Mouse (Mus musculus): ENCODE measurements around the gene Actc1. TPM values are rescaled to one million over a fixed set of nuclear protein-coding genes. Genes with fewer than 3 reads are reported as not detected.

The Actc1 gene
- total and polyA plus RNA-seq, 3 experiments = not detected

- no peaks in the 10 kb centered on the region for H3K9me3 ChIP-seq (replicated peaks; ENCODE audit: low read length)
- no peak overlapping the region for H3K27ac ChIP-seq (ENCODE audit: insufficient read depth, low read depth)
- H3K4me2 ChIP-seq (ENCODE audit: insufficient read depth, low read depth, poor library complexity, severe bottlenecking) = peak overlapping the region; percentile 77
- no peaks in the 10 kb centered on the region for H3K79me2 ChIP-seq (replicated peaks; ENCODE audit: control insufficient read depth, extremely low read depth, insufficient read depth, poor library complexity, severe bottlenecking)
- H3K4me1 ChIP-seq (ENCODE audit: control insufficient read depth in 1 of 2, insufficient read depth in 2 of 2) = peaks cover 0 to 4% of the 10 kb centered on the region in 2 experiments; a peak in 1 of 4 replicates
- H3K36me3 ChIP-seq (replicated peaks in 1 of 2; ENCODE audit: control insufficient read depth in 1 of 2, insufficient read depth in 1 of 2, low read length in 1 of 2) = no peaks in the 10 kb centered on the region
- peak; percentile 29 for DNase-seq (ENCODE audit: extremely low read depth)
- no peaks in the 10 kb centered on the region for H3K27me3 ChIP-seq (replicated peaks)
- H3K9ac ChIP-seq (ENCODE audit: insufficient read depth, low read depth) = no peak overlapping the region
- TF ChIP-seq USF2 (conservative IDR thresholded peaks at IDR 0.05; ENCODE audit: low read depth, low read length) (peak; percentile 86), TBP (conservative IDR thresholded peaks at IDR 0.05; ENCODE audit: low read depth, low read length) (no peak), USF1 (IDR thresholded peaks at IDR 0.05; ENCODE audit: low read depth, low read length) (peak; percentile 84), ZKSCAN1 (IDR thresholded peaks at IDR 0.05; ENCODE audit: borderline replicate concordance, low read depth, low read length) (no peak), MAZ (IDR thresholded peaks at IDR 0.05; ENCODE audit: low read depth, low read length) (no peak), MAFK (IDR thresholded peaks at IDR 0.05; ENCODE audit: insufficient replicate concordance, low read length) (0 out of 2 replicates have a peak, but pooled peaks have one; percentile 53), ZNF384 (IDR thresholded peaks at IDR 0.05; ENCODE audit: low read depth, low read length) (no peak), BHLHE40 (IDR thresholded peaks at IDR 0.05; ENCODE audit: low read depth, low read length) (peak; percentile 81)
- no peak overlapping the region for H3K4me3 ChIP-seq (replicated peaks in 1 of 3; ENCODE audit: low read depth in 2 of 3, low read length in 2 of 3, poor library complexity in 1 of 3)
- dilution Hi-C loops (cut with MboI; ENCODE audit: extremely low pct_ligation_motif_present, extremely low pct_unique_long_range_greater_than_20kb, low sequenced_read_pairs) = no loop called here
- in situ Hi-C loops (cut with MboI; ENCODE audit: low pct_ligation_motif_present, low pct_unique_long_range_greater_than_20kb, low sequenced_read_pairs) = no loop called here
These were observed 30.0 kb downstream of the Actc1 start for GRCm38 (mm10) chr2:114023383-114023782.

GRCm38 (mm10) chr2:114020210-114020563, 33.2 kb downstream of the Actc1 start:
- H3K79me2 ChIP-seq (replicated peaks; ENCODE audit: control insufficient read depth, extremely low read depth, insufficient read depth, poor library complexity, severe bottlenecking) = no peaks in the 10 kb centered on the region
- no peaks in the 10 kb centered on the region for H3K27me3 ChIP-seq (replicated peaks)
- no peak overlapping the region for H3K27ac ChIP-seq (ENCODE audit: insufficient read depth, low read depth)
- TF ChIP-seq POLR2AphosphoS2 (IDR thresholded peaks at IDR 0.05; ENCODE audit: low read depth, low read length) (no peak), NELFE (IDR thresholded peaks at IDR 0.05; ENCODE audit: low read depth, low read length) (no peak), UBTF (IDR thresholded peaks at IDR 0.05; ENCODE audit: low read depth, low read length) (no peak), POLR2A (IDR thresholded peaks at IDR 0.05; ENCODE audit: low read depth, low read length) (no peak), HCFC1 (IDR thresholded peaks at IDR 0.05; ENCODE audit: low read depth, low read length) (no peak)
- dilution Hi-C loops (cut with MboI; ENCODE audit: extremely low pct_ligation_motif_present, extremely low pct_unique_long_range_greater_than_20kb, low sequenced_read_pairs) (no loop called here), in situ Hi-C loops (cut with MboI; ENCODE audit: low pct_ligation_motif_present, low pct_unique_long_range_greater_than_20kb, low sequenced_read_pairs) (no loop called here)
- no peak overlapping the region for H3K4me2 ChIP-seq (ENCODE audit: insufficient read depth, low read depth, poor library complexity, severe bottlenecking)
- no peaks in the 10 kb centered on the region for H3K36me3 ChIP-seq (replicated peaks in 1 of 2; ENCODE audit: control insufficient read depth in 1 of 2, insufficient read depth in 1 of 2, low read length in 1 of 2)
- no peak overlapping the region for H3K4me3 ChIP-seq (replicated peaks in 1 of 3; ENCODE audit: low read depth in 2 of 3, low read length in 2 of 3, poor library complexity in 1 of 3)
- H3K9ac ChIP-seq (ENCODE audit: insufficient read depth, low read depth) = no peak overlapping the region
- no peaks in the 10 kb centered on the region for H3K9me3 ChIP-seq (replicated peaks; ENCODE audit: low read length)
- no peak for DNase-seq (ENCODE audit: extremely low read depth)
- H3K4me1 ChIP-seq (ENCODE audit: control insufficient read depth in 1 of 2, insufficient read depth in 2 of 2) = peaks cover 0 to 4% of the 10 kb centered on the region in 2 experiments; a peak in 1 of 4 replicates

- Histone ChIP-seq H3K36me3 (replicated peaks in 1 of 2; ENCODE audit: control insufficient read depth in 1 of 2, insufficient read depth in 1 of 2, low read length in 1 of 2) (no peaks in the 10 kb centered on the region), H3K27ac (ENCODE audit: insufficient read depth, low read depth) (no peak overlapping the region), H3K9me3 (replicated peaks; ENCODE audit: low read length) (no peaks in the 10 kb centered on the region), H3K4me2 (ENCODE audit: insufficient read depth, low read depth, poor library complexity, severe bottlenecking) (no peak overlapping the region), H3K4me1 (ENCODE audit: control insufficient read depth in 1 of 2, insufficient read depth in 2 of 2) (peaks cover 0 to 4% of the 10 kb centered on the region in 2 experiments; a peak in 1 of 4 replicates), H3K4me3 (replicated peaks in 1 of 3; ENCODE audit: low read depth in 2 of 3, low read length in 2 of 3, poor library complexity in 1 of 3) (no peak overlapping the region), H3K9ac (ENCODE audit: insufficient read depth, low read depth) (no peak overlapping the region), H3K27me3 (replicated peaks) (no peaks in the 10 kb centered on the region), H3K79me2 (replicated peaks; ENCODE audit: control insufficient read depth, extremely low read depth, insufficient read depth, poor library complexity, severe bottlenecking) (no peaks in the 10 kb centered on the region)
- in situ Hi-C loops (cut with MboI; ENCODE audit: low pct_ligation_motif_present, low pct_unique_long_range_greater_than_20kb, low sequenced_read_pairs) = no loop called here
- no peak for DNase-seq (ENCODE audit: extremely low read depth)
- TF ChIP-seq BHLHE40 (IDR thresholded peaks at IDR 0.05; ENCODE audit: low read depth, low read length) (no peak), NELFE (IDR thresholded peaks at IDR 0.05; ENCODE audit: low read depth, low read length) (no peak)
- dilution Hi-C loops (cut with MboI; ENCODE audit: extremely low pct_ligation_motif_present, extremely low pct_unique_long_range_greater_than_20kb, low sequenced_read_pairs) = no loop called here
These were observed 33.7 kb downstream of the Actc1 start for GRCm38 (mm10) chr2:114019474-114020209.

All from CH12.LX (cell line).